Comparison of ENCODE assay signal across 8 mouse cellular contexts in the genomic region with DNA sequence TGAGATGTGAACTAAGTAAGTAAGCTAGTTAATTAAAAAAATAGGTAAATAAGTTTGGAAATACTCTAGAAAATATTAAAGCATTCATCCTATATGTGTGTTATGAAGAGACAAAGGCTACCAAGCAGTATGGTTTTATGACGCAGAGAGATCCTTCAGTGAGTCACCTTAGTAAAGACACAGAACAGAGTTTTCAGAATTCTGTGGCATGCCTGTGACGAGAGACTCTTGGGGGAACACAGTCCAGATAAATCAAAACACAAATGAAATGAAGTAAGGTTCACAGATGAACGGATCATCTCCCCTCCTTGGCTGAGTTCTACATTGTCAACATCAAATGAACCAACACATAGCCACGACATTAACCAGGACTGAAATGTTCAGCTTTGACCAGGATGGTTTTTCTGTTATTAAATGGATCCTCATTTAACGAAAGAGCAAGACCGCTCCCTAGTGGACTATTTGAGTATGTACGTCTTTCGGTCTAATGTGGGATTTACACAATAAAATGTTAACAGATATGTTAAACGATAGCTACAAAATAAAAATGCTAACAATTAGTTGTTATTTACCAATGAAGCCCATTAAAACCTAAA.
A peak's percentile ranks its signal among the peaks of the same experiment; 100 is the strongest.
DNase-seq lines count a peak whose midpoint lies in the region; ATAC-seq and TF ChIP-seq lines count a peak whose summit lies in the region.

No protein-coding gene starts in this region.

- TF ChIP-seq POLR2A in liver, adult 2 months (IDR thresholded peaks at IDR 0.05; ENCODE audit: extremely low read depth, insufficient read depth, low read length): no peak

- H3K27ac ChIP-seq in liver, adult 2 months (replicated peaks; ENCODE audit: insufficient read depth, low read depth, low read length): no peak overlapping the region
- no peak overlapping the region for H3K27ac ChIP-seq in forebrain, embryonic 14.5 days (ENCODE audit: low read depth, low read length)

- TF ChIP-seq CTCF in liver, adult 2 months (IDR thresholded peaks at IDR 0.05; ENCODE audit: low read depth, low read length): 0 out of 2 replicates have a peak, but pooled peaks have one; percentile 24

- H3K4me1 ChIP-seq in liver, adult 2 months (ENCODE audit: control insufficient read depth, insufficient read depth, low read length): no peaks in the 10 kb centered on the region
- H3K4me1 ChIP-seq in forebrain, embryonic 14.5 days (ENCODE audit: control insufficient read depth, insufficient read depth, low read length): no peaks in the 10 kb centered on the region

- no peak overlapping the region for H3K4me3 ChIP-seq in liver, adult 2 months (ENCODE audit: insufficient read depth, low read depth, low read length)
- H3K4me3 ChIP-seq in forebrain, embryonic 14.5 days (ENCODE audit: low read depth, low read length): no peak overlapping the region

- H3K79me2 ChIP-seq in liver, adult 2 months (ENCODE audit: control insufficient read depth, insufficient read depth, low read length): no peaks in the 10 kb centered on the region

- H3K9me3 ChIP-seq in forebrain, embryonic 14.5 days (replicated peaks; ENCODE audit: control insufficient read depth, low read length): no peaks in the 10 kb centered on the region

- 26% methylated on average over 9 of the region's 9 CpGs for WGBS in liver, adult 2 months
- 26% methylated on average over 9 of the region's 9 CpGs for WGBS in forebrain, embryonic 14.5 days

- ATAC-seq in forebrain, embryonic 14.5 days: peak; percentile 66

- peak; percentile 9 for DNase-seq in liver, adult 2 months (ENCODE audit: extremely low read depth, low read depth, low spot score)
- DNase-seq in liver (no peak), adipocyte (ENCODE audit: low spot score) (peak; percentile 47)
- DNase-seq in forebrain, embryonic 14.5 days (ENCODE audit: low spot score): peak; percentile 85
- DNase-seq in layer of hippocampus, postnatal 10 days (ENCODE audit: low spot score in 2 of 2): peak; percentile 29 to 42
- DNase-seq in retina, embryonic 14.5 days (ENCODE audit: low spot score): peak; percentile 87
- DNase-seq in urinary bladder, postnatal 4 days (ENCODE audit: low spot score in 2 of 2): no peak
- DNase-seq in spleen, adult 12 weeks (ENCODE audit: low spot score): no peak

- H3K9ac ChIP-seq in liver, adult 2 months (ENCODE audit: low read depth, low read length): no peak overlapping the region
- H3K9ac ChIP-seq in forebrain, embryonic 14.5 days (ENCODE audit: low read length): no peak overlapping the region

- no peaks in the 10 kb centered on the region for H3K27me3 ChIP-seq in liver, adult 2 months (ENCODE audit: control insufficient read depth, insufficient read depth, low read length)
- H3K27me3 ChIP-seq in forebrain, embryonic 14.5 days (replicated peaks; ENCODE audit: control insufficient read depth, insufficient read depth, low read length): no peaks in the 10 kb centered on the region

- H3K4me2 ChIP-seq in forebrain, embryonic 14.5 days (ENCODE audit: low read length): no peak overlapping the region

- H3K36me3 ChIP-seq in liver, adult 2 months (ENCODE audit: control insufficient read depth, insufficient read depth, low read length): no peaks in the 10 kb centered on the region
- no peaks in the 10 kb centered on the region for H3K36me3 ChIP-seq in forebrain, embryonic 14.5 days (ENCODE audit: control insufficient read depth, insufficient read depth, low read length)

Comparison
In these comparisons a context has a peak if more than half of its experiments do, and no peak if none do; other contexts are left out.
1. DNase-seq: peak in liver, adult 2 months (single experiment), adipocyte (single experiment), forebrain, embryonic 14.5 days (single experiment), layer of hippocampus, postnatal 10 days (2 of 2) and retina, embryonic 14.5 days (single experiment); none in liver (single experiment), urinary bladder, postnatal 4 days (0 of 2) and spleen, adult 12 weeks (single experiment).